Mouse (Mus musculus) cerebellum, adult 2 months (tissue): Measurements from ENCODE around the gene Zfp653.

ENCODE experiments used
- CTCF ChIP-seq: fragments of 200-500 bp; IDR thresholded peaks from 2 replicates; pipeline ENCODE4 v1.5.1; 2011; ENCODE audit warnings: low read depth, mild to moderate bottlenecking, control low read depth, low read length, moderate library complexity, borderline replicate concordance; ENCODE audit not compliant: insufficient read depth
- POLR2A ChIP-seq: fragments of 200-500 bp; IDR thresholded peaks from 2 replicates; pipeline ENCODE4 v1.6.1; 2011; ENCODE audit warnings: low read length, control low read depth, borderline replicate concordance; ENCODE audit not compliant: insufficient read depth

GRCm38 (mm10) chr9:22057031-22057517 lies 14.1 kb downstream of the Zfp653 start:
- TF ChIP-seq CTCF (no peak), POLR2A (no peak)
